Mouse (Mus musculus): ENCODE data around the gene Aff1. TPM values are rescaled to one million over a fixed set of nuclear protein-coding genes. Genes with fewer than 3 reads are reported as not detected.

The Aff1 gene
- polyA plus RNA-seq, 1 experiment from 2014 or later, result 4.3 TPM

DNA sequence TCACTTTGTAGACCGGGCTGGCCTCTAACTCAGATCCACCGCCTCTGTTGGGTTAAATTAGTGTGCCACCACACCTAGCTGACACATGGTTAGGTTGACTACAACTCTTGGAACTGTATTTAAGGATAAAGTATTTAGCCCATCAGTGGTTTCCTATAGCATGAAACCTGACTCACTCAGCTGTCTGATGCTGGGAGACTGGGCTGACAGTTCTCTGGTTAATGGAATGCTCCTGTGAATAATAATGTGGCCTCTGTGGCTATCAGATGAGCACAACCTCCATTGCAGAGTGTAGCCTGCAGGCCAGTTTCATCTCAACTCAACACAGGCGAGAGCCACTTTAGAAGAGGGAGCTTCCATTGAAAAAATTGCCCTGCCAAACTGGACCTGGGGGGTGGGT is 124.5 kb downstream of the Aff1 start:
- no peak overlapping the region for H3K4me3 ChIP-seq (ENCODE audit: low read depth, low read length)
- no peaks in the 10 kb centered on the region for H3K27me3 ChIP-seq (ENCODE audit: control insufficient read depth, insufficient read depth, low read length)
- no peak for TF ChIP-seq CTCF (IDR thresholded peaks at IDR 0.05; ENCODE audit: low read depth)
- TF ChIP-seq EP300 (optimal IDR thresholded peaks at IDR 0.05), result no peak
- 92% methylated on average over 3 of the region's 3 CpGs for WGBS
- no peaks in the 10 kb centered on the region for H3K9me3 ChIP-seq (ENCODE audit: control insufficient read depth, low read length)
- no peak overlapping the region for H3K4me2 ChIP-seq (replicated peaks; ENCODE audit: low read depth)
- DNase-seq (ENCODE audit: low spot score) (no peak), ATAC-seq (ENCODE audit: low FRiP score, low TSS enrichment) (no peak)
- H3K36me3 ChIP-seq (ENCODE audit: control insufficient read depth, insufficient read depth, low read length), result 0 out of 2 replicates have a peak, but pooled peaks cover 2% of the 10 kb centered on the region
- 0 out of 2 replicates have a peak, but pooled peaks cover 5% of the 10 kb centered on the region for H3K4me1 ChIP-seq (replicated peaks; ENCODE audit: control insufficient read depth, insufficient read depth)
- no peak overlapping the region for H3K27ac ChIP-seq (replicated peaks)
- H3K9ac ChIP-seq (ENCODE audit: low read length), result no peak overlapping the region

DNA sequence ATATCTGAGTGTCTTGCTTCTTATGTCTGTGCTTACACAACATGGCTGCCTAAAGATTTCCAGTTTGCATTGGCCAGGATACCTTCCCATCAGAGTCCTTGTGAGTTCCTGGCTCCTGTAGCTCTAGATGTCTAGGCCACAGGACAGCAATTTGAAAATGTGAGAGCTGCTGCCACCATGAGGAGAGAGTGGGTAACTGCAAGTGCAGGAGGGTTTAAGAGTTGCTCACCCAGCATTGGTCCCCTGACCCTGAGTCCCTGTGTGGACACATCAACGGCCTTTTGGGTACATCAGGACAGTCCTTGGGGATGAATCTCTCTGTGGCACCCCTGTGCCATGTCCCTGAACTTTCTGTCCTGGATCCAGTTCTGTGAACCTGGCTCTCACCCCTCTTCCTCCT is 125.6 kb downstream of the Aff1 start:
- Histone ChIP-seq H3K27ac (replicated peaks) (no peak overlapping the region), H3K27me3 (ENCODE audit: control insufficient read depth, insufficient read depth, low read length) (no peaks in the 10 kb centered on the region), H3K9ac (ENCODE audit: low read length) (no peak overlapping the region), H3K9me3 (ENCODE audit: control insufficient read depth, low read length) (no peaks in the 10 kb centered on the region), H3K4me2 (replicated peaks; ENCODE audit: low read depth) (no peak overlapping the region), H3K4me3 (ENCODE audit: low read depth, low read length) (no peak overlapping the region), H3K4me1 (replicated peaks; ENCODE audit: control insufficient read depth, insufficient read depth) (0 out of 2 replicates have a peak, but pooled peaks cover 5% of the 10 kb centered on the region), H3K36me3 (ENCODE audit: control insufficient read depth, insufficient read depth, low read length) (0 out of 2 replicates have a peak, but pooled peaks cover 2% of the 10 kb centered on the region)
- DNase-seq (ENCODE audit: low spot score) (peak; percentile 81), ATAC-seq (ENCODE audit: low FRiP score, low TSS enrichment) (peak; percentile 39; the same call in 1 of the 2 replicates)
- TF ChIP-seq CTCF (IDR thresholded peaks at IDR 0.05; ENCODE audit: low read depth) (peak; percentile 96), EP300 (optimal IDR thresholded peaks at IDR 0.05) (no peak)
- WGBS, result 21% methylated on average over 1 of the region's 1 CpGs

GRCm38 (mm10) chr5:103818602-103819001 is 126.4 kb downstream of the Aff1 start:
- ATAC-seq (ENCODE audit: low FRiP score, low TSS enrichment) (no peak), DNase-seq (ENCODE audit: low spot score) (no peak)
- Histone ChIP-seq H3K4me1 (replicated peaks; ENCODE audit: control insufficient read depth, insufficient read depth) (0 out of 2 replicates have a peak, but pooled peaks cover 5% of the 10 kb centered on the region), H3K27me3 (ENCODE audit: control insufficient read depth, insufficient read depth, low read length) (no peaks in the 10 kb centered on the region), H3K36me3 (ENCODE audit: control insufficient read depth, insufficient read depth, low read length) (0 out of 2 replicates have a peak, but pooled peaks cover 2% of the 10 kb centered on the region), H3K9me3 (ENCODE audit: control insufficient read depth, low read length) (no peaks in the 10 kb centered on the region), H3K4me2 (replicated peaks; ENCODE audit: low read depth) (no peak overlapping the region), H3K27ac (replicated peaks) (no peak overlapping the region), H3K4me3 (ENCODE audit: low read depth, low read length) (no peak overlapping the region), H3K9ac (ENCODE audit: low read length) (no peak overlapping the region)
- 89% methylated on average over 9 of the region's 9 CpGs for WGBS
- TF ChIP-seq EP300 (optimal IDR thresholded peaks at IDR 0.05), result no peak
- TF ChIP-seq CTCF (IDR thresholded peaks at IDR 0.05; ENCODE audit: low read depth), result no peak

DNA sequence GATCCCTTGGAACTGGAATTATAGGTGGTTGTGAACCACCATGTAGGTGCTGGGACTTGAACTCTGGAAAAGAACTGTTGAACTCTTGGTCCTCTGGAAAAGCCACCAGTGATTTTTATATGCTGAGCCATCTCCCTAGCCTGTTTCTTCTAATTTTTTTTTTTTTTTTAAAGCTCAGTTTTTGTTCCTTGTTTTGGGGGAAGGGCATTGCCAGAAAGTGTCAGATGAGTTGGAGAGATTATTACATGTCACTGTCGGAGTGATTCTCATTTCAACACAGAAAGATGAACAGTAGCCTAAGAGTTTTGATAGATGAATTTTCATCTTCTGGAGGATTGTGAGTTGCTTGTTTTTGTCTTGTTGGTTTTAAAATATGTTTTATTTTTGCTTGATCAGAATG is 127.5 kb downstream of the Aff1 start:
- H3K27ac ChIP-seq (replicated peaks), result no peak overlapping the region
- DNase-seq (ENCODE audit: low spot score) (no peak), ATAC-seq (ENCODE audit: low FRiP score, low TSS enrichment) (no peak)
- H3K4me1 ChIP-seq (replicated peaks; ENCODE audit: control insufficient read depth, insufficient read depth), result 0 out of 2 replicates have a peak, but pooled peaks cover 3% of the 10 kb centered on the region
- WGBS, result 87% methylated on average over 1 of the region's 1 CpGs
- H3K4me2 ChIP-seq (replicated peaks; ENCODE audit: low read depth), result no peak overlapping the region
- TF ChIP-seq EP300 (optimal IDR thresholded peaks at IDR 0.05) (no peak), CTCF (IDR thresholded peaks at IDR 0.05; ENCODE audit: low read depth) (no peak)
- H3K9ac ChIP-seq (ENCODE audit: low read length), result no peak overlapping the region
- 0 out of 2 replicates have a peak, but pooled peaks cover 2% of the 10 kb centered on the region for H3K36me3 ChIP-seq (ENCODE audit: control insufficient read depth, insufficient read depth, low read length)
- no peak overlapping the region for H3K4me3 ChIP-seq (ENCODE audit: low read depth, low read length)
- no peaks in the 10 kb centered on the region for H3K9me3 ChIP-seq (ENCODE audit: control insufficient read depth, low read length)
- H3K27me3 ChIP-seq (ENCODE audit: control insufficient read depth, insufficient read depth, low read length), result no peaks in the 10 kb centered on the region

DNA sequence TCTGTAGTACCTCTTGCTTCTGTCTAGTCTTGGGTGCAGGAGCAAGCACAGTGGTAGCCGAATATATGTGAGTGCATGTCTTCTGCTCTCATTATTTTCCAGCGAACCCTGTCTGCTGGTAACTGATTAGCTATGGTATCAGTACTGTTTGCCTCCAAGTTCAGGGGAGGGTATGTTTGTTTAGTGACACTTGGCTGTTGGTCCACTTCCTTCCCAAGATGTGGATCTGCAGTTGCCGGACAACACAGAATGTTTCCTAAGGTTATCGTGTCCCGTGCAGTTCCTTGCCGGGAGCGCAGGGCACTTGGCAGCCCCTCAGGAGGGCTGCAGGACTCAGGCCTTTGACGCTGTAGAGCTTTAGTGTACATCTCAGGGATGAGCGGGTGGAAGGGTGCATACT is 128.9 kb downstream of the Aff1 start:
- no peaks in the 10 kb centered on the region for H3K4me1 ChIP-seq (replicated peaks; ENCODE audit: control insufficient read depth, insufficient read depth)
- H3K4me2 ChIP-seq (replicated peaks; ENCODE audit: low read depth), result no peak overlapping the region
- H3K27ac ChIP-seq (replicated peaks), result peak overlapping the region; percentile 61
- 53% methylated on average over 9 of the region's 9 CpGs for WGBS
- DNase-seq (ENCODE audit: low spot score), result peak; percentile 55
- no peaks in the 10 kb centered on the region for H3K9me3 ChIP-seq (ENCODE audit: control insufficient read depth, low read length)
- H3K36me3 ChIP-seq (ENCODE audit: control insufficient read depth, insufficient read depth, low read length), result peaks cover 5% of the 10 kb centered on the region; the same call in 1 of the 2 replicates
- peak; percentile 80 for ATAC-seq (ENCODE audit: low FRiP score, low TSS enrichment)
- no peak overlapping the region for H3K9ac ChIP-seq (ENCODE audit: low read length)
- H3K4me3 ChIP-seq (ENCODE audit: low read depth, low read length), result no peak overlapping the region
- TF ChIP-seq CTCF (IDR thresholded peaks at IDR 0.05; ENCODE audit: low read depth) (no peak), EP300 (optimal IDR thresholded peaks at IDR 0.05) (no peak)
- H3K27me3 ChIP-seq (ENCODE audit: control insufficient read depth, insufficient read depth, low read length), result no peaks in the 10 kb centered on the region

GRCm38 (mm10) chr5:103821500-103822298 is 129.5 kb downstream of the Aff1 start:
- H3K27me3 ChIP-seq (ENCODE audit: control insufficient read depth, insufficient read depth, low read length), result no peaks in the 10 kb centered on the region
- peak overlapping the region; percentile 61 for H3K27ac ChIP-seq (replicated peaks)
- no peaks in the 10 kb centered on the region for H3K4me1 ChIP-seq (replicated peaks; ENCODE audit: control insufficient read depth, insufficient read depth)
- H3K4me3 ChIP-seq (ENCODE audit: low read depth, low read length), result no peak overlapping the region
- DNase-seq (ENCODE audit: low spot score), result peak; percentile 43
- no peaks in the 10 kb centered on the region for H3K9me3 ChIP-seq (ENCODE audit: control insufficient read depth, low read length)
- 59% methylated on average over 13 of the region's 13 CpGs for WGBS
- TF ChIP-seq EP300 (optimal IDR thresholded peaks at IDR 0.05) (no peak), CTCF (IDR thresholded peaks at IDR 0.05; ENCODE audit: low read depth) (no peak)
- ATAC-seq (ENCODE audit: low FRiP score, low TSS enrichment), result peak; percentile 59; the same call in 1 of the 2 replicates
- H3K4me2 ChIP-seq (replicated peaks; ENCODE audit: low read depth), result no peak overlapping the region
- H3K36me3 ChIP-seq (ENCODE audit: control insufficient read depth, insufficient read depth, low read length), result peaks cover 7% of the 10 kb centered on the region; the same call in 1 of the 2 replicates
- H3K9ac ChIP-seq (ENCODE audit: low read length), result no peak overlapping the region

Measured in stomach, postnatal 0 days (tissue).